Mouse (Mus musculus) midbrain, postnatal 0 days (tissue): ENCODE measurements around the gene Abcd3. TPM values are rescaled to one million over a fixed set of nuclear protein-coding genes. Genes with fewer than 3 reads are reported as not detected.

Experiments
- ATAC-seq: fragments of 200-750 bp; cut with Nextera tagmentation; 2 replicates; pipeline ENCODE4 v1.8.0; 2017; ENCODE audit warnings: moderate number of reproducible peaks, mild to moderate bottlenecking, moderate TSS enrichment, moderate library complexity; ENCODE audit not compliant: low FRiP score
- DNase-seq: peaks from one replicate; pipeline ENCODE4 v3.0.0-alpha.2; 2015; ENCODE audit warnings: low spot score
- H3K27ac ChIP-seq: fragments of 300-500 bp; sonication (generic); 2 replicates; pipeline ENCODE4 v1.5.1; 2014; ENCODE audit warnings: low read depth, mild to moderate bottlenecking, low read length, mixed read lengths
- H3K27me3 ChIP-seq: fragments of 300-500 bp; sonication (generic); 2 replicates; pipeline ENCODE4 v1.6.1; 2014; ENCODE audit warnings: low read length, control low read depth, mixed read lengths; ENCODE audit not compliant: insufficient read depth
- H3K36me3 ChIP-seq: fragments of 300-500 bp; sonication (generic); 2 replicates; pipeline ENCODE4 v1.6.1; 2014; ENCODE audit warnings: low read length, control low read depth, mixed read lengths; ENCODE audit not compliant: insufficient read depth
- H3K4me1 ChIP-seq: fragments of 300-500 bp; sonication (generic); 2 replicates; pipeline ENCODE4 v1.6.1; 2014; ENCODE audit warnings: mild to moderate bottlenecking, control low read depth, antibody characterized with exemption, low read length, mixed read lengths; ENCODE audit not compliant: insufficient read depth
- H3K4me2 ChIP-seq: fragments of 300-500 bp; sonication (generic); 2 replicates; pipeline ENCODE4 v1.6.1; 2014; ENCODE audit warnings: low read depth, mild to moderate bottlenecking, low read length, mixed read lengths; ENCODE audit not compliant: poor library complexity, severe bottlenecking
- H3K4me3 ChIP-seq: fragments of 300-500 bp; sonication (generic); 2 replicates; pipeline ENCODE4 v1.5.1; 2014; ENCODE audit warnings: low read depth, mild to moderate bottlenecking, low read length, moderate library complexity
- H3K9ac ChIP-seq: fragments of 300-500 bp; sonication (generic); replicated peaks from 2 replicates; pipeline ENCODE4 v1.6.1; 2014; ENCODE audit warnings: mild to moderate bottlenecking, low read length, moderate library complexity, mixed read lengths; ENCODE audit not compliant: poor library complexity, severe bottlenecking
- H3K9me3 ChIP-seq: fragments of 300-500 bp; sonication (generic); 2 replicates; pipeline ENCODE4 v1.6.1; 2016; ENCODE audit warnings: low read length, control low read depth
- CTCF ChIP-seq: IDR thresholded peaks from 2 replicates; pipeline ENCODE4 v1.5.1; 2016; ENCODE audit warnings: antibody characterized with exemption, mild to moderate bottlenecking
- WGBS: fragments of 180-500 bp; shearing (Covaris S2); extraction: QIAGEN DNeasy Blood & Tissue Kit; methylation state at CpG from one replicate; pipeline ENCODE4 v1.1.7; 2014; 5-methylcytosine and 5-hydroxymethylcytosine counted together
- polyA plus RNA-seq: library from polyadenylated mRNA; unstranded; fragments of >200 nt; fragmentation: Nextera tagmentation; extraction: Ambion mirVana; gene quantifications from 2 replicates; pipeline ENCODE4 v1.2.1, GENCODE M21; 2015
- total RNA-seq: library from RNA; depleted of rRNA; stranded (reverse); fragments of >200 nt; gene quantifications from 2 replicates; pipeline ENCODE4 v1.2.3, GENCODE M21; 2014; rRNA removed

Abcd3 gene
- total RNA-seq (51.1 and 66.4 TPM in 2 replicates), polyA plus RNA-seq (76.1 and 77.5 TPM in 2 replicates)

DNA sequence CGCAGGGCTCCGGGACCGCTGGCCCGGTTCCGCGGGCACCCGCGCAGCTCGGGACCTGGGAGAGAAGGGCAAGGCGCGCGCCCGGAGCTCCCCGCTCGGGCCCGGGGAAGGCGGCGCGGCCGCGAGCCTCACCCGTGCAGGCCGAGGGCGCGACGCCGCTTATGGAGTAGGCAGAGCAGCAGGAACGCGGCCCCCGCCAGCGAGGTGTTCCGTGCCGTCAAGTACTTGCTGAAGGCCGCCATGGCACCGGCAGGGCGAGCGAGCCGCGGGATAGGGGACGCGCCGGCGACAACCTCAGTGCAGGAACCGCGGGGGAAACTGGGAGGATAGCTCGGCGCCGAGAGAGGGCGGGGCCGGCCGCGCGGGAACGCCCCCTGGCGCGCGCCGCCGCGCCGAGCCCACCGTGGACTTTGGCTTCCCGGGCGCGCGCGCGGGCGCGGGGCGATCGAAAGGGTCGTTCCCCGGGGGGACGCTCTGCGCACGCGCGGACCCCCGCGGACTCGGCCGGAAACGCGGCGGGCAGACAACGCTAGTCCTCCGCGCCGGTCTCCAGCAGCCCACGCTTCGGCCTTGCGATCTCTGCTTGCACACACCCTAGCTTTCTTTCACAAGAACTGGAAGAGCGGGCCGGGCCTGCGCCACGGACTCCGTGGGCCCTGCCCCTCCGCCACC lies at the start of gene Abcd3:
Gene Abcd3, minus strand, starts transcription at position 426 of the 672 bp plus-strand sequence.
- WGBS = under 1% methylated on average over 52 of the region's 99 CpGs
- Histone ChIP-seq H3K27me3 (no peaks in the 10 kb centered on the region), H3K9ac (peak within 1 kb of the TSS; percentile 89), H3K36me3 (no peaks in the 10 kb centered on the region), H3K4me3 (peak within 1 kb of the TSS; percentile 73), H3K9me3 (no peaks in the 10 kb centered on the region), H3K4me1 (0 out of 2 replicates have a peak, but pooled peaks cover 5% of the 10 kb centered on the region), H3K4me2 (peak within 1 kb of the TSS; percentile 60), H3K27ac (peak within 1 kb of the TSS; percentile 97)
- no peak for TF ChIP-seq CTCF
- DNase-seq (peak; percentile 94), ATAC-seq (peak; percentile 91)

DNA sequence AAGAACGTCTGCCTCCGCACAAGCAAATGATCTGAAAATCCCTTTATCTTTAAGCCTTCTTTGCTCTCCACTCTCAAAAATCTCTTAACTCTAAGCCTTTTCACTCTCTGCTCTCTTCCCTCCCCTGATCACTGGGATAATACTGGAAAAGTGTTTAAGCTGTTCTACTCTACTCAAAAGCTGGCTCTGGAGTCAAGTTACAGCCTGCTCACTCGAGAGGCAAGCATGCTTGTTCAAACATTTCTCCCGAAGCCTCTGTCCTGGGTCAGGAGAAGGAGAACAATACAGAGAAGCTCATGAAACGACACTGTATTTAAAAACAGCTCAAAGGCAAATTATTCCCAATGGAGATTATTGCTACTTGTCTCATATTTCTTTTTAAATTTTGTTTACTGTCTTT lies 44.0 kb upstream of the Abcd3 start:
- Histone ChIP-seq H3K4me2 (no peak overlapping the region), H3K27ac (no peak overlapping the region), H3K9ac (no peak overlapping the region), H3K36me3 (no peaks in the 10 kb centered on the region), H3K4me1 (no peaks in the 10 kb centered on the region), H3K27me3 (no peaks in the 10 kb centered on the region), H3K4me3 (no peak overlapping the region), H3K9me3 (no peaks in the 10 kb centered on the region)
- ATAC-seq (no peak), DNase-seq (no peak)
- WGBS = 9% methylated on average over 5 of the region's 5 CpGs
- TF ChIP-seq CTCF = no peak

DNA sequence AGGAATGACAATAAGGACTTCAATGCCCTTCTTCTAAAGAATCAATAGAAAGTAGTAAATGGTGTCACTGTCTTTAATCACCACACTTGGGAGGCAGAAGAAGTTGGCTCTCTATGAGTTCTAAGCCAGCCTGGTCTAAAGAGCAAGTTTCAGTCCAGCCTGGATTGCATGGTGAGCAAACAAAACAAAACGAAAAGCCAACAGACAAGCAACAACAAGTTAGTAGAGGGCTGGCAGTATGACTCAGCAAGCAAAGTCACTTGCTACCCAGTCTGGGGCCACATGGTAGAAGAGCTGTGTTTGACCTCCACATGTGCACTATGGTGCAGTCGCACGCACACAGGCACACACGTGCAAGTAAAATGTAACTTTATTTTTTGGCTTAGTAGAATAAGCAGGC lies 41.0 kb upstream of the Abcd3 start:
- no peak overlapping the region for H3K4me2 ChIP-seq
- H3K9ac ChIP-seq = no peak overlapping the region
- TF ChIP-seq CTCF = no peak
- no peak overlapping the region for H3K4me3 ChIP-seq
- ATAC-seq (no peak), DNase-seq (no peak)
- H3K27me3 ChIP-seq = no peaks in the 10 kb centered on the region
- no peak overlapping the region for H3K27ac ChIP-seq
- WGBS = 92% methylated on average over 4 of the region's 4 CpGs
- H3K9me3 ChIP-seq = no peaks in the 10 kb centered on the region
- no peaks in the 10 kb centered on the region for H3K4me1 ChIP-seq
- no peaks in the 10 kb centered on the region for H3K36me3 ChIP-seq

- Histone ChIP-seq H3K9me3 (no peaks in the 10 kb centered on the region), H3K27me3 (no peaks in the 10 kb centered on the region), H3K36me3 (no peaks in the 10 kb centered on the region), H3K4me3 (no peak overlapping the region), H3K4me2 (no peak overlapping the region), H3K9ac (no peak overlapping the region), H3K4me1 (no peaks in the 10 kb centered on the region), H3K27ac (no peak overlapping the region)
- TF ChIP-seq CTCF = no peak
- ATAC-seq (no peak), DNase-seq (no peak)
- WGBS = 76% methylated on average over 5 of the region's 5 CpGs
Observed at GRCm38 (mm10) chr3:121853781-121854520, 38.8 kb upstream of the Abcd3 start.

DNA sequence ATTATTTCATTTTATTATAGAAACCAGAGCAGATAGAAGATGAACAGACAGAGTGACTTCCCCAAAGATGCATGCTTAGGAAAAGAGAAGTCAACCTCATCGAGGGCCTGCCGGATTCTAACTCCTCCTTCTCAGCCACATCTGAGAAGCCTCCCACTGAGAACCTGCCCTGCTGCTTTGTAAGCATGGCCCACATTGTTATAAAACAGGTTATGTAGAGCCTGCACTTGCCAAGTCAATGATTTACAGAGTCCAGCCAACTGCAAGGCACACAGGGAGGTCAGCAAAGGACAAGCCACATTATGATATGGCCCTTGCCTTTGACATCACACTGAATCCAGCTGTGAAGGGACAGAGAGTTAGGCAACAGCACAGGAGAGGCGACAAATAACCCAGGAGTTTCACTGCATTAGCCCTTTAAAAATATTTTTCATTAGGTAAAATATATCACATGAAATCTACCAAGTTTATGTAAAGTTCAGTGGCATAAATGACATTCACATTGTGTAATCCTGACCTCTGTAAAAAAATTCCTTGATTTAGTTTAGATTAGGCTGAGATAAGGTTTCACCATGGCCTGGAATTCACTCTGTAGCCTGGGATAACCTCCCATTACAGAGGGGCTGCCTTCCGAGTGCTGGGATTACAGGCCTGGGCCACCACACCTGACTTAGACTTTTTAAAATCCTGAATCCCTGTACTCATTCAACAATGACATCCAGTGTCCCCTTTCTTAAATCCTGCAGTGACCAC lies 37.1 kb upstream of the Abcd3 start:
- no peak overlapping the region for H3K9ac ChIP-seq
- H3K9me3 ChIP-seq = no peaks in the 10 kb centered on the region
- H3K4me2 ChIP-seq = no peak overlapping the region
- DNase-seq (no peak), ATAC-seq (no peak)
- no peak for TF ChIP-seq CTCF
- 47% methylated on average over 4 of the region's 4 CpGs for WGBS
- H3K4me3 ChIP-seq = no peak overlapping the region
- H3K4me1 ChIP-seq = no peaks in the 10 kb centered on the region
- H3K27ac ChIP-seq = no peak overlapping the region
- H3K36me3 ChIP-seq = no peaks in the 10 kb centered on the region
- H3K27me3 ChIP-seq = no peaks in the 10 kb centered on the region
